Mouse (Mus musculus) cortical plate, adult 2 months (tissue): ENCODE measurements at regions not wholly inside any gene's neighbourhood (a gene's known extent, or its start where the extent isn't known, plus 50 kb on each side); places are given as distances from the start of the nearest gene placed in this dataset.

Experiments used
- CTCF ChIP-seq: fragments of 200-500 bp; IDR thresholded peaks from 2 replicates; pipeline ENCODE4 v1.5.1; 2011; ENCODE audit warnings: mild to moderate bottlenecking, control low read depth, low read length; ENCODE audit not compliant: insufficient read depth; ENCODE audit errors: extremely low read depth
- POLR2A ChIP-seq: fragments of 200-500 bp; IDR thresholded peaks from 2 replicates; pipeline ENCODE4 v1.6.1; 2011; ENCODE audit warnings: mild to moderate bottlenecking, low read length, control low read depth; ENCODE audit not compliant: insufficient read depth; ENCODE audit errors: extremely low read depth

GRCm38 (mm10) chr1:189499141-189499540 is 97.1 kb upstream of the Kcnk2 start:
- no peak for TF ChIP-seq CTCF
- no peak for TF ChIP-seq POLR2A
